Comparison of ENCODE assay signal across 17 mouse cellular contexts in the genomic region with DNA sequence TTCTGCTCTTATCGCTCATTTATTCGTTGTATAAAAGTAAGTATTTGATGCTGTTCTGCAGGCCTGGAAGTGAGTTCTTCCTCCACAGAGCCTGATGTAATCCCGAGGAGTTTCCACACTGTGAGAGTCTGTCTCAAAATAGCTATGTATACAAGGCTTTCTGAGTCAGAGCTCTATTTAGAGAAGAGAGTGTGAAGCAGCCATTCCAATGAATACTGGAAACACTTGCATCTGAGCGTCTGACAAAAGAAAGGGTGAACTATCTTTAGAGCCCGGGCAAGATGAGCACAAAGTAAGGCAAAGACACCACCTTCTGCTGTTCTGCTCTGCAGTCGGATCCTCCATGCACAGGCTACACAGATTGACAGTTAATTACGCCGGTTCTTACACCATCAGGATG.
DNase-seq lines count a peak whose midpoint lies in the region; ATAC-seq and TF ChIP-seq lines count a peak whose summit lies in the region.
"Had no signal": no experiment of that assay in that cellular context is flagged by ENCODE, and none has a peak within 500 bp of the region (broad histone marks: within the 10 kb centered on the region; RNA-seq: fewer than 3 reads in every experiment).

No protein-coding gene starts in this region.

- peak overlapping the region; percentile 66; the same call in 1 of the 2 replicates for H3K27ac ChIP-seq in left cerebral cortex, adult 2 months
- H3K27ac ChIP-seq: hindbrain, embryonic 12.5 days; intestine, embryonic 15.5 days had no signal

- TF ChIP-seq CTCF in left cerebral cortex, adult 2 months (IDR thresholded peaks at IDR 0.05) = no peak

- no peak for DNase-seq in frontal cortex, postnatal 25 days (ENCODE audit: low spot score in 2 of 2)
- DNase-seq in left cerebral cortex, adult 11 months (ENCODE audit: low spot score) = peak; percentile 71
- no peak for DNase-seq in left cerebral cortex, postnatal 4 days
- peak in 1 of 2 experiments; percentile 14 for DNase-seq in left cerebral cortex, adult 2 months (ENCODE audit: extremely low spot score in 1 of 2, low spot score in 2 of 2)
- DNase-seq in telencephalon, adult 2 months (ENCODE audit: low read depth, low spot score) = peak; percentile 91
- DNase-seq in adrenal gland, postnatal 10 days = no peak
- no peak for DNase-seq in testis, postnatal 10 days (ENCODE audit: low spot score)
- DNase-seq: cerebellum, adult 9-11 months; kidney, postnatal 10 days; liver; lung, embryonic 14.5 days; retina, postnatal 1 day; thymus, postnatal 14 days had no signal

- intact Hi-C loops in left cerebral cortex, postnatal 4 days (cut with DNase I) = no loop called here
- intact Hi-C loops in left cerebral cortex, adult 2 months (cut with DNase I) = loop anchor here (5.0 kb wide), 1 partner anchor 432 kb away; no protein-coding TSS in a partner anchor

- peak; percentile 98 for ATAC-seq in frontal cortex, adult (ENCODE audit: low TSS enrichment)
- ATAC-seq: intestine, embryonic 15.5 days; Patski had no signal

- no peak overlapping the region for H3K4me3 ChIP-seq in left cerebral cortex, adult 2 months
- H3K4me3 ChIP-seq: hindbrain, embryonic 12.5 days; intestine, embryonic 15.5 days had no signal

Comparison
In these comparisons a context has a peak if more than half of its experiments do, and no peak if none do; other contexts are left out.
1. DNase-seq: peak in left cerebral cortex, adult 11 months (single experiment) and telencephalon, adult 2 months (single experiment); none in frontal cortex, postnatal 25 days (0 of 2), left cerebral cortex, postnatal 4 days (single experiment), adrenal gland, postnatal 10 days (single experiment) and testis, postnatal 10 days (single experiment).